Mouse (Mus musculus): ENCODE data around the gene Usp3. TPM values are rescaled to one million over a fixed set of nuclear protein-coding genes. Genes with fewer than 3 reads are reported as not detected.

Gene Usp3
- 205 TPM for polyA plus RNA-seq (2017; shearing (Covaris generic))

DNA sequence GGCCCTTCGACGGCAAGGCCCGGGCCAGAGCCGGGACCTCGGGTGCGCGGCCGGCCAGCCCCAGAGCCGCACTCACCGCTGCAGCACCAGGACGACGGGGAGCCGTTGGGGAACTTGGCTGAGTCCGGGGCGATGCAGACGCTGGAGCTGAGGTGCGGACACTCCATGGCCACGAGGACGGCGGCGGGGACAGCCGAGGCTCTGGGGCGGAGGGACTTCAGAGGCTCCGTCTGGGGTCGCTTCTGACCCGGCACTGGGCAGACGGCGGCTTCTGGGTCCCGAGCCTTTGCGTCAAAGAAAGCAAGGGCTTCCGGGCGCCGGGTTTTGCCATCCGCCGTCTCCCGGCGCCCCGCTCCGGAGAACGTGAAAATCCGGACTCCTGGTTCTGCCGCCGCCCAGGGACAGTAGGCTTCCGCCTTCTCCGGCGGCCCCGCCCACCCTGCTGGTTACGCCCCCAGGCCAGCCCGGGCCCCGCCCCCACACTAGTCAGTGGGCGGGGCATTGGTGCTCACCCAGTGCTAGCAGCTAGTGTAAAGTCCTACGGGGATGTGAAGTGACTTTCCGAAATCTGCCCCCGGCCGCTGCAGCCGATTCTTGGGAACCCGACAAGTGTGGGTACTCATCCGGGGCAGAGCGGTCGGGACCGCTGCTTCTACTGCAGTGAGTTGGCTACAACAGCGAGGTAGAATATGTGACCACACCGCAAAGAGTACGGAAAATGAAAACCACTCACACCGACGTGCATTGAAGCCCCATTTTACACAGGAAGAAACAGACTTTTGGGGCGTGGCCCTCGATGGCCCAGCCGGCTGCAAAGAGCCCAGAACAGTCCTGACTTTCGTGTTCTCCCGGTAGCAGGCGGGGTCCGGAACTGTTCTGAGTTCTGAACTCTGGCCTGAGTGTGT, at the start of gene Usp3:
Gene Usp3 (minus strand): TSS at position 435 of the 905 bp plus-strand sequence.

DNA sequence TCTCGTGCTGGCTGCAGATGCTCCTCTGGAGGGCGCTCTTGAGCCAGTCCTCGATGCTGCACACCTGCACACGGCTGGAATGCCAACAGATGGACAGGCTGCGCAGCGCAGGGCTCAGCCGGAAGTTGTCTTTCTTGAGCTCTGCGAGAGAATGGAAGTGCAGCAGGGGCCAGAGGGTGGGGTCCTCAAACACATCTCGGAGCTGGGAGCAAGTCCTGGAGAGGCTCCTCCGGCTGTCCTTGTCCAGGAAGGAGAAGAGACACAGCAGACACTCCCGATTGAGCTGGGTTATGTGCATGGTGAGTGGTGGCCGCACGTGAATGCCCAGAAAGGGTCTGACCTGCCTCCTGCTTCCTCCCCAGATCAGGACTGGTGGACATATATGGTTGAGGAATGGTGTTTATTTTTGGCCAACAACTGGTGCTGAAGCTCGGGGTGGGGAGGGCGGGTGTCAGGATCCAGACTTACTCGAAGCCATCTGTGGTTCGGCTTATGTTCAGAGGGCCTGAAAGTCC, 78.6 kb downstream of the Usp3 start, which contains the start of gene Fbxl22:
Gene Fbxl22 (minus strand): TSS at position 338 of the 515 bp plus-strand sequence.

Other genes with a start within 250 kb of the Usp3 start
- gene Herc1, start 242.7 kb downstream of the Usp3 start, polyA plus RNA-seq (2017; shearing (Covaris generic)): 42.2 TPM
- 2.8 TPM for gene Fbxl22, start 78.5 kb downstream of the Usp3 start, polyA plus RNA-seq (2017; shearing (Covaris generic))
- 6.2 TPM for gene Car12, start 120.5 kb upstream of the Usp3 start, polyA plus RNA-seq (2017; shearing (Covaris generic))
- gene Aph1b, start 202.3 kb upstream of the Usp3 start, polyA plus RNA-seq (2017; shearing (Covaris generic)): 0.90 TPM
- not detected for gene Gm10647, start 203.9 kb upstream of the Usp3 start, polyA plus RNA-seq (2017; shearing (Covaris generic))
- gene Aph1c, start 241.6 kb upstream of the Usp3 start, polyA plus RNA-seq (2017; shearing (Covaris generic)): 0.26 TPM